Mouse (Mus musculus): ENCODE measurements around the gene Proser2.

DNA sequence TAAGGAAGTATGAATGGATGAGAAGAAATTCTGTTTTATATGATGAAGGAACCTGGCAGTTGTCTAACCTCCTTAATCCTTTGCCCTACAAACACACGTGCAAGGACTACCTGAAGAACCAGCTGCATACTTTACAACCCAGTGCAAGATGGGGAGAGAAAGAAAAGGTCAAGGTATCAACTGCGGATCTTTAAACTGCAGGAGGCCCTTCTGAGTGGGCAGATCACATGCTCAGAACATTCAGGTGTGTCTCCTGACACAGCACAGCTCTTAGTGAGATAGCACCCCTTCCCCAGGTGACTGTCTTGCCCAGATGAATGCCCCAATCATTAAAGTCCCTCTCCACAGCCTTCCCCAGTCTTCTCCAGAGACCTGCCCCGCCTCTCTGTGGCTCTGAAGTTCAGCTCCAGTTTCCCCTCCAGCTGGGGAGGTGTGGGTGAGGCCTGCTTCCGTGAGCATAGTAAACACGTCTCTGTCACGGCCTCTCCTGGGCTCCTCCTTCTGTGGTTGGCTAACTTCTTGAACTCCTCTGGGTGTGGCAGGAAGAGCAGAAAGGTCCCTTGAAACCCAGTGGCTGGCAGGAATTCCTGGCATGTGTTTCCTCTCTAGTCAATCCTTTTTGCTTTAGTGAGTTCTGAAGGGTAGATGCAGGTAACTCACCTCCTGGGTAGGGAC lies 32.5 kb upstream of the Proser2 start:
- no peak for TF ChIP-seq CTCF (IDR thresholded peaks at IDR 0.05; ENCODE audit: insufficient read depth, low read depth, low read length)
- no peak for TF ChIP-seq POLR2A (IDR thresholded peaks at IDR 0.05; ENCODE audit: insufficient read depth, low read depth, low read length)
